Mouse (Mus musculus): ENCODE data around the gene Sncg. TPM values are rescaled to one million over a fixed set of nuclear protein-coding genes. Genes with fewer than 3 reads are reported as not detected.

The Sncg gene
- polyA plus RNA-seq, 1 experiment from 2014 or later: 37.9 TPM

DNA sequence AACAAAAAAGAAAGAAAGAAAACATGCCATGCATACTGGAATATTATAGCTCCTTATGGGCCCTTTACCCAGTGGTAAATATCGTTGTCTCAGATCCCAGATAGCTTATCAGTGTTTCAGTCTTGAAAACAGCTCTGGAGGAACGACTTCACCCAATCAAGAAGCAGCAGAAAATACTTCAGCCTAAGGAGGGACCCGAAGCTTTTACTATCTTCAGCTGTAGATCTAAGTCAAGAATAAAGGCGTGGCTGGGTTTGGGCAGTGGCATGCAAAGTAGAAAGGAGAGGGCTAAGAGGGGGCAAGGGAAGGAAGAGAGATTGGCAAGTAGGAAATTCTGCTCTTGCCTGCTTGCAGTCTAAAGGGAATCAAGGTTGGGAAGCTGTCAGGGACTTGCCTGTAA is 12.5 kb downstream of the Sncg start:
- H3K4me3 ChIP-seq (ENCODE audit: low read length): no peak overlapping the region
- no peak overlapping the region for H3K9ac ChIP-seq (ENCODE audit: low read depth, low read length)
- H3K4me1 ChIP-seq (ENCODE audit: control insufficient read depth, insufficient read depth, low read length): peaks cover 4% of the 10 kb centered on the region; the same call in 1 of the 2 replicates
- H3K9me3 ChIP-seq (ENCODE audit: control insufficient read depth, low read length): no peaks in the 10 kb centered on the region
- WGBS: 53% methylated on average over 4 of the region's 4 CpGs
- ATAC-seq: no peak
- no peaks in the 10 kb centered on the region for H3K36me3 ChIP-seq (ENCODE audit: control insufficient read depth, insufficient read depth, low read length)
- H3K27ac ChIP-seq (ENCODE audit: low read length): no peak overlapping the region
- no peak overlapping the region for H3K4me2 ChIP-seq (ENCODE audit: low read depth, low read length)
- H3K27me3 ChIP-seq (replicated peaks; ENCODE audit: control insufficient read depth, insufficient read depth, low read length): no peaks in the 10 kb centered on the region

DNA sequence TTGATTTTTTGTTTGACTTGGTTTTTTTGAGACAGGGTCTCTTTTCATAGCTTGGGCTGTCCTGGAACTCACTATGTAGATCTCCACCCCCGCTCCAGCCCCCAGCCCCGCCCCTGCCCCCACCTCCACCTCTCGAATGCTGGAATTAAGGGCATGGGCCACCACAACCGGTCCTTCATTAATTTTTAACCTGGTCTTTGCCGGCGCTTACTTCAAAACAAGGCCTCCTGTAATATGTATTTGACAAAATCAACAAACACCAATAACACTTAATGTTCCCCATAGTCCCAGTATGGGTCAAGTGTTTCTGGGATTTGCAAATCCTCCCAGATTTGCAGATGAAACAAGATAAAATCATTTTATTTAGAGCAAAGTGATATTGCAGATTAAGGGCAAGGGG is 14.3 kb downstream of the Sncg start:
- ATAC-seq: no peak
- Histone ChIP-seq H3K36me3 (ENCODE audit: control insufficient read depth, insufficient read depth, low read length) (no peaks in the 10 kb centered on the region), H3K9me3 (ENCODE audit: control insufficient read depth, low read length) (no peaks in the 10 kb centered on the region), H3K27me3 (replicated peaks; ENCODE audit: control insufficient read depth, insufficient read depth, low read length) (no peaks in the 10 kb centered on the region), H3K27ac (ENCODE audit: low read length) (no peak overlapping the region), H3K9ac (ENCODE audit: low read depth, low read length) (no peak overlapping the region), H3K4me1 (ENCODE audit: control insufficient read depth, insufficient read depth, low read length) (peaks cover 4% of the 10 kb centered on the region; the same call in 1 of the 2 replicates), H3K4me2 (ENCODE audit: low read depth, low read length) (no peak overlapping the region), H3K4me3 (ENCODE audit: low read length) (no peak overlapping the region)
- 44% methylated on average over 6 of the region's 6 CpGs for WGBS

DNA sequence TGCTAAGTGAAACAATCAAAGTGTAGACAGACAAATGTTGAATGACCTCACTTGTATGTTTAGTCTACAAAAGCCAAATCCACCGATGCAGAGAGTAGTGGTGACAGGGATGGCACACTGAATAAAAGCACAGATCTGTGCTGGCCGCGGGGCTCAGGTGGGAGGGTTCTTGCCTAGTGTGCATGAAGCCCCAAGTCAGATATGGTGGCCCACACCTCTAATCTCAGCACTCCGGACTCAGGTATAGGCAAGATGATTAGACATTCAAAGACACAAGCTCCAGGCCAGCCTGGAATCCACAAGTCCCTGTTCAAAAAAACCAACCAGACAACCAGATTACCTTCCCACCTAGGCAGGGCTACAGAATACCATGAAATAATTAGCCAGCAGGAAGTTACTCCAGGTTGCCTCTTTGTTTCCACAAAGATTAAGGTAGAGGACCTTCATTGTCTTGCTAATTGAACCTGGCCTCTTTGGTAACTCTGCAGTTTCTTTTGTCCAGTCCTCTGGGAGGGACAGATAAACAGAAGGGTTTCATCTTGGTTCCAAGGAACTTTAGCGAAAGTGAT is 14.8 kb downstream of the Sncg start:
- Histone ChIP-seq H3K36me3 (ENCODE audit: control insufficient read depth, insufficient read depth, low read length) (no peaks in the 10 kb centered on the region), H3K27me3 (replicated peaks; ENCODE audit: control insufficient read depth, insufficient read depth, low read length) (no peaks in the 10 kb centered on the region), H3K4me3 (ENCODE audit: low read length) (no peak overlapping the region), H3K4me2 (ENCODE audit: low read depth, low read length) (no peak overlapping the region), H3K9ac (ENCODE audit: low read depth, low read length) (no peak overlapping the region), H3K9me3 (ENCODE audit: control insufficient read depth, low read length) (no peaks in the 10 kb centered on the region), H3K4me1 (ENCODE audit: control insufficient read depth, insufficient read depth, low read length) (peaks cover 4% of the 10 kb centered on the region; the same call in 1 of the 2 replicates), H3K27ac (ENCODE audit: low read length) (no peak overlapping the region)
- no peak for ATAC-seq
- 48% methylated on average over 5 of the region's 5 CpGs for WGBS

DNA sequence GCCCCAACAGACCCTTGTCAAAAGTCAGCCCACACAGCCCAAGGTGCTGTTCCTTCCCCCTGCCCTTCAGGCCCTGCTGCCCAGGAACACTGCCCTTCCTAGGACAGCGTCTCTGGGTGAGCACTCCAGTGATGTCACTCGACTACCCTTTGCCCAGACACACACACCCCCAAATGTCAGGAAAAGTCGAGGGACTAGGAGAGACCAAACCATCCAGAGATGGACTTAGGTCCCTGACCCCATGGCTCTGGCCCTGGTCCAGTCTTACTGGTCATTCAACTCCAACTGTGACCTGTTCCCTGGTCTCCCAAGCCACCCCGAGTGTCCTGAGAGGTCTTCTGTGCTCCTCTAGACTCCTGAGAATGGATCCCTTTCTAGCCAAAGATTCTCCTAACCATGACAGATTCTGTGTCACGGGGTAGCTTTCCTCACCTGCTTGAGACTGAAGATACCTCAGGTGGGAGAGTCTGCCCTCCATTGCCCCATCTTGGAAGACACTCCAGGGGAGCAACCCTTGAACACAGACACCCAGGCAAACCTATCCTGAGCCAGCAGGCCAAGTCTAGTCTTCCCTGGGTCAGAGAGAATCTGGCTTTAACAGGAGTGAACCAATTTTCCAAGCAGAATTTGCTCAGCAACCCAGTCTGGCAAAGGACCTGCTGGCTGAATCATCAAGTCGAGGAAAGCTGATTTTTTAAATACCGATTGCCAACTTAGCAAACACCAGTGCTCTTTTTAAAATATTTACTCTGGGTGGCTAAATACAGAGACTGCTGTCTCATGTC is 16.7 kb downstream of the Sncg start:
- no peaks in the 10 kb centered on the region for H3K4me1 ChIP-seq (ENCODE audit: control insufficient read depth, insufficient read depth, low read length)
- ATAC-seq: no peak
- H3K9ac ChIP-seq (ENCODE audit: low read depth, low read length): no peak overlapping the region
- no peak overlapping the region for H3K4me3 ChIP-seq (ENCODE audit: low read length)
- no peaks in the 10 kb centered on the region for H3K9me3 ChIP-seq (ENCODE audit: control insufficient read depth, low read length)
- no peaks in the 10 kb centered on the region for H3K27me3 ChIP-seq (replicated peaks; ENCODE audit: control insufficient read depth, insufficient read depth, low read length)
- no peak overlapping the region for H3K27ac ChIP-seq (ENCODE audit: low read length)
- no peaks in the 10 kb centered on the region for H3K36me3 ChIP-seq (ENCODE audit: control insufficient read depth, insufficient read depth, low read length)
- H3K4me2 ChIP-seq (ENCODE audit: low read depth, low read length): no peak overlapping the region
- 66% methylated on average over 7 of the region's 7 CpGs for WGBS

DNA sequence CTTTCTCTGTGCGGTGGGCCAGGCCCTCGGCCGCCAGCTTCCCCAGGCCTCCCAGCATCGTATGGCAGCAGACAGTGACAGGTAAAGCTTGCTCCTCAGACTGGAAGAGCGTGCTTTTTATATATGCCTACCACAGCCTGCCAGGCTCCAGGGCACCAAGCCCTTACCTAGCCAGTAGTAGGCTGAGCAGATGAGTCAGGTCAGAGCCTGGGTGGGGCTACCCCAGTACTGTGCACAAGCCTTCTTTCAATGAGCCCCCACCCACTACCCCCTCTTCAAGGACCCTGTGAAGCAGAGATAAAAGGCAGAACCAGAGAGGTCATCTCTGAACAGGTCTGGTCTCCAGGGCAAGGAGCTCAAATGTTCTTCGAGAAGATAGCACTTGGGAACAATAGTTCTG is 19.3 kb downstream of the Sncg start, which contains the start of gene Fam25c:
Gene Fam25c, minus strand, starts transcription at position 133 of the 400 bp plus-strand sequence.
- Histone ChIP-seq H3K9ac (ENCODE audit: low read depth, low read length) (no peak within 1 kb of the TSS), H3K27me3 (replicated peaks; ENCODE audit: control insufficient read depth, insufficient read depth, low read length) (no peaks in the 10 kb centered on the region), H3K4me1 (ENCODE audit: control insufficient read depth, insufficient read depth, low read length) (no peaks in the 10 kb centered on the region), H3K27ac (ENCODE audit: low read length) (no peak within 1 kb of the TSS), H3K4me3 (ENCODE audit: low read length) (no peak within 1 kb of the TSS), H3K4me2 (ENCODE audit: low read depth, low read length) (no peak within 1 kb of the TSS), H3K36me3 (ENCODE audit: control insufficient read depth, insufficient read depth, low read length) (no peaks in the 10 kb centered on the region), H3K9me3 (ENCODE audit: control insufficient read depth, low read length) (no peaks in the 10 kb centered on the region)
- ATAC-seq: no peak
- 78% methylated on average over 6 of the region's 6 CpGs for WGBS

DNA sequence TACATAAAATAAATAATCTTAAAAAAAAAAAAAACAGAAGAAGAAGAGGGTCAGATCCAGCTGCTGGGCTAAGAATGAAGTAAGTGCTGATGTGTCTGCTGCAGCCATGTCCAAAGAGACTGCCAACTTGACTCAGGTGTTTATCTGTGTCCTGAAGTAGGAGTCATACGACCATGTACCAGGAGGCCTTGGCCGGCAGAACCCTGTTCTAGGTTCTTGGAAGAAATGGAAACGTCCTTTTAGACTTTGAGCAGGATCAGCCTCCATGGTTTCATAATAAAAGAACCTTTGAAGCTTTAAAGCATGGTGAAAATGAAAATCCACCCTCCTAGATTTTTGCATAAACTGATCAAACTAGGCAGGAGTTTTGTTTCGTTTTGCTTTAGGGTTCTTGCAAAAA is 20.1 kb downstream of the Sncg start:
- no peak overlapping the region for H3K4me3 ChIP-seq (ENCODE audit: low read length)
- ATAC-seq: no peak
- no peak overlapping the region for H3K27ac ChIP-seq (ENCODE audit: low read length)
- H3K4me2 ChIP-seq (ENCODE audit: low read depth, low read length): no peak overlapping the region
- H3K9ac ChIP-seq (ENCODE audit: low read depth, low read length): no peak overlapping the region
- 71% methylated on average over 4 of the region's 4 CpGs for WGBS
- no peaks in the 10 kb centered on the region for H3K36me3 ChIP-seq (ENCODE audit: control insufficient read depth, insufficient read depth, low read length)
- H3K27me3 ChIP-seq (replicated peaks; ENCODE audit: control insufficient read depth, insufficient read depth, low read length): no peaks in the 10 kb centered on the region
- H3K4me1 ChIP-seq (ENCODE audit: control insufficient read depth, insufficient read depth, low read length): no peaks in the 10 kb centered on the region
- H3K9me3 ChIP-seq (ENCODE audit: control insufficient read depth, low read length): no peaks in the 10 kb centered on the region

DNA sequence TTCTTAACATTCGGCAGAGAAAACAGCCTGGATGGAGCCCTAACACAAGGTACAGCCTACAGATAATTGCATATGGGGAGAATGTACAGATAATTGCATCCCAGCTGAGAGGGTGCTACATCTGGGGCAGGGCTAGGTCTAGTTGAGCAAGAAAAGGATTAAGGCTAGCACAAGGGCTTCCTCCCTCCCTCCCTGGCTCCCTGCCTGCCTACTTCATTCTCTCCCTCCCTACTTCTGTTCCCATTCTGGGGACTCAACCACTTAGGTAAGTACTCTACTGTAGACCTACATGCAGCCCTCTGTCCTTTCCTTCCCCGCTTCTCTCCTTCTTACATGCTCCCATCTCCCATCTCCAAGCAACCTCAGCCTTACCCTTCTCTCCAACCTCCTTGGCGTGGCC is 21.3 kb downstream of the Sncg start:
- WGBS: 90% methylated on average over 3 of the region's 3 CpGs

DNA sequence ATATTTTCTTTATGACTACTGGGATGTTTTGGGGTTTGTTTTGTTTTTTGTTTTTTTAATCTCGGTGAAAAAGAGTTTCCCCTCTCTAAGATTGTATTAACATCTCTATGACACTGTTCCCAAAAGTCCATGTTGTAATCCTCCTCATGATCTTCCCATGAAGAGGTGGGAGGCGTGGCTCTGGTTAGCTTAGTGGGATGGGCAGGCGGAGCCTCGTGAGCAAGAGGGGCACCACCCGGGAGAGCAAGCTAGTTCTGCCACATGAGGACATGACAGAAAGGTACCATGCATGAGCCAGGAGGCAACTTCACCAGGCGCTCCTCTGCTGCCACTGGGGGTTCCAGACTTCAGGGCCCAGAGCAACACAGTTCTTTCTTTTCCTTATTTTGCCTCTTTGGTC is 22.1 kb downstream of the Sncg start:
- H3K27ac ChIP-seq (ENCODE audit: low read length): no peak overlapping the region
- no peak overlapping the region for H3K4me3 ChIP-seq (ENCODE audit: low read length)
- H3K9ac ChIP-seq (ENCODE audit: low read depth, low read length): no peak overlapping the region
- WGBS: 62% methylated on average over 6 of the region's 6 CpGs
- ATAC-seq: no peak
- no peaks in the 10 kb centered on the region for H3K9me3 ChIP-seq (ENCODE audit: control insufficient read depth, low read length)
- no peaks in the 10 kb centered on the region for H3K36me3 ChIP-seq (ENCODE audit: control insufficient read depth, insufficient read depth, low read length)
- H3K4me1 ChIP-seq (ENCODE audit: control insufficient read depth, insufficient read depth, low read length): no peaks in the 10 kb centered on the region
- H3K27me3 ChIP-seq (replicated peaks; ENCODE audit: control insufficient read depth, insufficient read depth, low read length): no peaks in the 10 kb centered on the region
- H3K4me2 ChIP-seq (ENCODE audit: low read depth, low read length): no peak overlapping the region

More for the DNA sequence above, 21.3 kb downstream of the Sncg start:
- no peaks in the 10 kb centered on the region for H3K27me3 ChIP-seq (replicated peaks; ENCODE audit: control insufficient read depth, insufficient read depth, low read length)
- H3K4me2 ChIP-seq (ENCODE audit: low read depth, low read length): no peak overlapping the region
- no peaks in the 10 kb centered on the region for H3K9me3 ChIP-seq (ENCODE audit: control insufficient read depth, low read length)
- no peak overlapping the region for H3K4me3 ChIP-seq (ENCODE audit: low read length)
- H3K36me3 ChIP-seq (ENCODE audit: control insufficient read depth, insufficient read depth, low read length): no peaks in the 10 kb centered on the region
- H3K4me1 ChIP-seq (ENCODE audit: control insufficient read depth, insufficient read depth, low read length): no peaks in the 10 kb centered on the region
- ATAC-seq: no peak
- H3K9ac ChIP-seq (ENCODE audit: low read depth, low read length): no peak overlapping the region
- H3K27ac ChIP-seq (ENCODE audit: low read length): no peak overlapping the region

DNA sequence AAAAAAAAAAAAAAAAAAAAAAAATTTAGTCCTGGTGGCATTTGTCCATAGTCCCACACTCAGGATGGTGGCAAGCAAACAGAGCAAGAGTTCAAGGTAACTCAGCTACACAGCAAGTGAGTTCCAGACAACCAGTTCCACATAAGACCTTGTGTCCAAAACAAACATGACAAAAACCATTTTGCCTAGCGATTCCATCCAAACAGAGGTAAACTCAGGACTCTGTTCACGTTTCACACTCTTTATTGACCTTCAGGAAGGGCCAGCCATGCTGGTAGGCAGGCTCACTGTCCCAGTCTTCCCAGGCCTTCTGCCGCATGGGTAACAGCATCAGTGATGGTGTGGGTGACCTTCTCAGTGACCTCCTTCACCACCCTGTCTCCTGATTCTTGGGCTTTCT is 22.9 kb downstream of the Sncg start:
- no peak overlapping the region for H3K27ac ChIP-seq (ENCODE audit: low read length)
- no peaks in the 10 kb centered on the region for H3K4me1 ChIP-seq (ENCODE audit: control insufficient read depth, insufficient read depth, low read length)
- H3K36me3 ChIP-seq (ENCODE audit: control insufficient read depth, insufficient read depth, low read length): no peaks in the 10 kb centered on the region
- no peak overlapping the region for H3K4me2 ChIP-seq (ENCODE audit: low read depth, low read length)
- peak; percentile 32 for ATAC-seq
- H3K27me3 ChIP-seq (replicated peaks; ENCODE audit: control insufficient read depth, insufficient read depth, low read length): no peaks in the 10 kb centered on the region
- no peak overlapping the region for H3K4me3 ChIP-seq (ENCODE audit: low read length)
- WGBS: 65% methylated on average over 3 of the region's 3 CpGs
- H3K9me3 ChIP-seq (ENCODE audit: control insufficient read depth, low read length): no peaks in the 10 kb centered on the region
- no peak overlapping the region for H3K9ac ChIP-seq (ENCODE audit: low read depth, low read length)
